Mouse (Mus musculus): ENCODE results near the gene Dnaaf5. TPM values are rescaled to one million over a fixed set of nuclear protein-coding genes. Genes with fewer than 3 reads are reported as not detected.

The Dnaaf5 gene
- polyA plus RNA-seq, 1 experiment from 2014 or later = 5.5 TPM

- Histone ChIP-seq H3K4me3 (no peak overlapping the region), H3K4me1 (peaks cover 23% of the 10 kb centered on the region), H3K27ac (no peak overlapping the region), H3K4me2 (no peak overlapping the region), H3K9ac (no peak overlapping the region), H3K9me3 (no peaks in the 10 kb centered on the region), H3K36me3 (peaks cover 52% of the 10 kb centered on the region), H3K27me3 (peaks cover 23% of the 10 kb centered on the region)
- ATAC-seq (ENCODE audit: insufficient number of reproducible peaks, low FRiP score, low TSS enrichment, low read depth) = 0 out of 2 replicates have a peak, but pooled peaks have one; percentile 40
- WGBS = 11% methylated on average over 10 of the region's 10 CpGs
Measured at GRCm38 (mm10) chr5:139174556-139175547, 24.8 kb downstream of the Dnaaf5 start.

DNA sequence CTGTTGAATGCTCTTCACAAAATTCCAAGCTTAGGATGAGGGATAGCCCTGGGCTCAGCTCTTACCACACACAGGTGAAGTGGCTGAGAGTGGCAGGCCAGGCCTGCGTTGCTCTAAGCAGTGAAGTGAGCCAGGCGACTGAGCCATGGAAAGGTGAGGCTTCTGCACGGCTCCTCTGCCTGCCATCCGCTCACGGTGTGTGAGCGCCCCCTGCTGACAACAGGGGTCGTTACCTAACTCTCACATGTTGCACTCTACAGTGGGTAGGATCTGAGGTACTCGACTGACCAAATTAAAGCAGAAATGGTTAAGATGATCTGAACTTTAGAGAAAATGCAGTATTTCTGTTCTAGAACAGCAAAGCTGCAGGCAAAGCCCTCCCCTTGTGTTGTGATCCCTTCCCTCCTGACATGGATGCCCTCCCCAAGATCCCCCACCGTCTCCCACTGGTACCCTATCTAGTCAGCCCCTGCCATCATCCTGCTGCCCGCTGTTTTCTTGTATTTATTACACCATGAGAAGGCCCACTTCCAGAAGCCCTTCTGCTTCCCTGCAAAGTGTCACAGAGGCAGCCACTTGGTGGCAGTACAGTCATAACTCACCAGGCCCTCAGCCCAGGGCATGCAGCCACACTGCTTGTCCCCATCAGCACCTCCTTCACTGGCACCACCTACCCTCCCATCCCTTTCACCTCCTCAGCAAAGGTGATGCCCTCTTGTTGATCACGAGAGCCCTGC is 29.0 kb downstream of the Dnaaf5 start:
- Histone ChIP-seq H3K9me3 (no peaks in the 10 kb centered on the region), H3K4me3 (no peak overlapping the region), H3K27me3 (peaks cover 15% of the 10 kb centered on the region), H3K27ac (no peak overlapping the region), H3K4me1 (peaks cover 19% of the 10 kb centered on the region), H3K9ac (no peak overlapping the region), H3K4me2 (no peak overlapping the region), H3K36me3 (peaks cover 63% of the 10 kb centered on the region)
- peak; percentile 44; the same call in 1 of the 2 replicates for ATAC-seq (ENCODE audit: insufficient number of reproducible peaks, low FRiP score, low TSS enrichment, low read depth)
- 25% methylated on average over 11 of the region's 11 CpGs for WGBS

DNA sequence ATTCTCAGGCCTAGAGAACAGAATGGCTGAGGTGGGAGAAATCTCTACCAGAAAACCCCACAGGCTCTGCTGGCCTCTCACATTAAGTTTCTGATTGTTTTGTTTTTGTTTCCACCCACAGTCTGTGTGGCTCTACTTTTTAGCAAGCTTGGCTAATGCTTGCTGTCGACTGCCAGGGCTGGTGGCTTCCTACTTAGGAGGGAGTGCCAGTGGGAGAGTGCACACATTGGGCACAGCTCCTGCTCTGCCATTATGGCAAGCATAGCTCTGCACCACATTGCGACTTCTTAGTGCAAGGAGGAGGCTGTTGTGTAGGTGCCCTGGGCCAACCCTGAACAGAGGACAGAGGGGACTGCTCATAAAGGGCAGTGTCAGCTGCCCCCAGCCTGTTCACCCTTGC is 33.1 kb downstream of the Dnaaf5 start:
- WGBS = 89% methylated on average over 2 of the region's 2 CpGs
- no peak for ATAC-seq (ENCODE audit: insufficient number of reproducible peaks, low FRiP score, low TSS enrichment, low read depth)
- Histone ChIP-seq H3K27me3 (no peaks in the 10 kb centered on the region), H3K9ac (no peak overlapping the region), H3K4me3 (no peak overlapping the region), H3K36me3 (peaks cover 84% of the 10 kb centered on the region), H3K27ac (no peak overlapping the region), H3K9me3 (no peaks in the 10 kb centered on the region), H3K4me1 (no peaks in the 10 kb centered on the region), H3K4me2 (no peak overlapping the region)

DNA sequence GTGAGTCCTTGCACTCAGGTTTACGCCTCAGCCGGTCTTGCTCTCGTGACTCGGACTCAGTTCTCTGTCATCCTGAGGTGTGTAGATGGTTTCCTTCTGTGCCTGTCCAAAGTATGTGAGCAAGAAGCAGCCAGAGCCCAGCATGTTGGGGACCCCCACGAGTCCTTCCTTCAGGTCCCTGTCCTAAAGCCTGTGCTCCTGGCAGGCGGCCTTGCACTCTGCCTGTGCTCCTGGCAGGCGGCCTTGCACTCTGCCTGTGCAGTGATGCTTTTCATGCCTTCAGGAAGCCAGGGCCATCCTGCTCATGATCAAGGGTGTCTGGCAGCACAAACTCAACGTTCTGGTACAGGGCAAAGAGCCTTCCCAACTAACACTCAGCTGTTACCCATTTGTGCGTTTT is 33.6 kb downstream of the Dnaaf5 start:
- Histone ChIP-seq H3K4me3 (no peak overlapping the region), H3K36me3 (peaks cover 81% of the 10 kb centered on the region), H3K27me3 (no peaks in the 10 kb centered on the region), H3K4me1 (no peaks in the 10 kb centered on the region), H3K4me2 (no peak overlapping the region), H3K9ac (no peak overlapping the region), H3K27ac (no peak overlapping the region), H3K9me3 (no peaks in the 10 kb centered on the region)
- WGBS = 91% methylated on average over 9 of the region's 9 CpGs
- ATAC-seq (ENCODE audit: insufficient number of reproducible peaks, low FRiP score, low TSS enrichment, low read depth) = no peak

GRCm38 (mm10) chr5:139184897-139185296 is 34.9 kb downstream of the Dnaaf5 start:
- Histone ChIP-seq H3K9me3 (no peaks in the 10 kb centered on the region), H3K4me2 (no peak overlapping the region), H3K36me3 (peaks cover 74% of the 10 kb centered on the region), H3K27ac (no peak overlapping the region), H3K4me3 (no peak overlapping the region), H3K9ac (no peak overlapping the region), H3K4me1 (no peaks in the 10 kb centered on the region), H3K27me3 (no peaks in the 10 kb centered on the region)
- 78% methylated on average over 4 of the region's 4 CpGs for WGBS
- ATAC-seq (ENCODE audit: insufficient number of reproducible peaks, low FRiP score, low TSS enrichment, low read depth) = no peak

DNA sequence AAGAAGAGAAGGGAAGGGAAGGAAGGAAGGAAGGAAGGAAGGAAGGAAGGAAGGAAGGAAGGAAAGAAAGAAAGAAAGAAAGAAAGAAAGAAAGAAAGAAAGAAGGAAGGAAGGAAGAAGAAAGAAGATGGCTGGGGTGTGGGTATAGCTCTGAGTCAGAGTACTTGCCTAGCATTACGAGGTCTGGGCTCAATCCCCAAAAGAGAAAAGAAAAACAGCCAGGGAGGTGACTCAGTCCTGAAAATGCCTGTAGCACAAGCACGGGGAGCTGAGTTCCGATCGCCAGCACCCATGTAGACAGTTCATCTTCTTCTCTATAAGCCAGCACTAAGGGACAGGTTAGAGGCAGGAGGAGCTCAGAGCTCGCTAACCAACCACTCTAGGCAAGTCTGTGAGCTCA is 39.7 kb downstream of the Dnaaf5 start:
- no peak for ATAC-seq (ENCODE audit: insufficient number of reproducible peaks, low FRiP score, low TSS enrichment, low read depth)
- WGBS = 89% methylated on average over 5 of the region's 5 CpGs
- H3K36me3 ChIP-seq = peaks cover 27% of the 10 kb centered on the region
- H3K9me3 ChIP-seq = no peaks in the 10 kb centered on the region
- no peaks in the 10 kb centered on the region for H3K4me1 ChIP-seq
- H3K27me3 ChIP-seq = no peaks in the 10 kb centered on the region
- H3K27ac ChIP-seq = no peak overlapping the region
- H3K9ac ChIP-seq = no peak overlapping the region
- no peak overlapping the region for H3K4me2 ChIP-seq
- H3K4me3 ChIP-seq = no peak overlapping the region

DNA sequence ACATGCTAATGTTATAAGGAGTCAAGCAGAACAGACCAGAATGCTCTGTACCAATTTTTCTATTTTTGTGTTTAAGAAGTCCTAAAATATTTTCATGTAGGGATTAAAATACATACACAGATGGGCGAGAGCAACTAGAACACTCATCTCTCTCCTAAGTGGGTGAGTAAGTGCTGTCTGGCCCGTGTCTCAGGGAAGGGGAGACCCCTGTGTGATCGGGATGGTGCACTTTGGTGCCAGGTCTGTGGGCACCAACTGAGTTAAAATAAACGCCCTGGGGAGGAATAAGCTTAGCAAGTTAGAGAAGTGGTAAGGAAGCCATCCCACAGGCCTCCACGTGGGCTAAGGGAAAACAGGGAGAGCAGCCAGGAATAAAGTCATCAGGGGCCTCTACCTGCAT is 40.9 kb downstream of the Dnaaf5 start:
- H3K4me3 ChIP-seq = no peak overlapping the region
- peaks cover 16% of the 10 kb centered on the region for H3K36me3 ChIP-seq
- H3K4me2 ChIP-seq = no peak overlapping the region
- no peaks in the 10 kb centered on the region for H3K9me3 ChIP-seq
- no peak overlapping the region for H3K9ac ChIP-seq
- 60% methylated on average over 5 of the region's 5 CpGs for WGBS
- no peak overlapping the region for H3K27ac ChIP-seq
- no peaks in the 10 kb centered on the region for H3K4me1 ChIP-seq
- no peak for ATAC-seq (ENCODE audit: insufficient number of reproducible peaks, low FRiP score, low TSS enrichment, low read depth)
- no peaks in the 10 kb centered on the region for H3K27me3 ChIP-seq

DNA sequence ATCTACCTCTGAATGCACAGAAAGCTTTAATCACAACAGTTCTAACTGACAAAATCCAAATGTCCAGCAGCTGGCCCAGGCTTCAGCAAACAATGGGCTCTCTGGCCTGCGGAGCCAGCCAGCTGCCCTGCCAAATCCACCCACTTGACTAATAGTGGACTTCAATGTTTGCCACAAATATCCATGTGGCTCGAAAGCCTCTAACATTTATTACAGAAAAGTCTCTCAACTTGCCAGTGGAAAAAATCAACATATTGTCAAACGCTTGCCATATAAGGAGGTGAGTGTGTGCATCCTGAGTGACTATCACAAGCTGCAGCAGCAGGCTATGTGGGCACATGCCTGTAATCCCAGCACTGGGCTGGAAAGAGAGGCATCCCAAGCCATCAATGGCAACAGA is 48.8 kb downstream of the Dnaaf5 start:
- no peaks in the 10 kb centered on the region for H3K9me3 ChIP-seq
- no peak overlapping the region for H3K9ac ChIP-seq
- no peak for ATAC-seq (ENCODE audit: insufficient number of reproducible peaks, low FRiP score, low TSS enrichment, low read depth)
- 0 out of 2 replicates have a peak overlapping the region, but pooled peaks have one; percentile 7 for H3K27ac ChIP-seq
- H3K27me3 ChIP-seq = no peaks in the 10 kb centered on the region
- no peaks in the 10 kb centered on the region for H3K36me3 ChIP-seq
- H3K4me1 ChIP-seq = peaks cover 27% of the 10 kb centered on the region
- H3K4me2 ChIP-seq = no peak overlapping the region
- H3K4me3 ChIP-seq = no peak overlapping the region
- WGBS = 86% methylated on average over 3 of the region's 3 CpGs

DNA sequence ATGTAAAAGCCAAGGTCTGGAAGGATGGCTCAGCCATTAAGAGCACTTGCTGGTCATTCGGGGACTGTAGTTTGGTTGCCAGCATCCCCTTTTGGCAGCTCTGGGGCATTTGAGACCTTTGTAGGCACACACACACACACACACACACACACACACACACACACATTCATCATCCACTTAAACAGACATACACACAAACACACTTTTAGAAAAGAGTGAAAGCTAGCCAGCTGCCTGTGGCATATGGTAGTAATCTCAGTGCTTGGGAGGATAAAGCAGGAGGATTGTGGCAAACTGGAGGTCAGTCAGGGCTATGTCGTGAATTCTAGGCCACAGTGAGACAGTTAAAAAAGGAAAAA is 49.6 kb downstream of the Dnaaf5 start:
- WGBS = 41% methylated on average over 2 of the region's 2 CpGs
- no peak for ATAC-seq (ENCODE audit: insufficient number of reproducible peaks, low FRiP score, low TSS enrichment, low read depth)
- peaks cover 27% of the 10 kb centered on the region for H3K4me1 ChIP-seq
- peak overlapping the region; percentile 96 for H3K4me3 ChIP-seq
- H3K27me3 ChIP-seq = no peaks in the 10 kb centered on the region
- H3K9me3 ChIP-seq = no peaks in the 10 kb centered on the region
- peak overlapping the region; percentile 86 for H3K4me2 ChIP-seq
- H3K27ac ChIP-seq = peak overlapping the region; percentile 94
- H3K36me3 ChIP-seq = no peaks in the 10 kb centered on the region
- peak overlapping the region; percentile 47 for H3K9ac ChIP-seq

GRCm38 (mm10) chr5:139199995-139200769 is 50.2 kb downstream of the Dnaaf5 start, which contains the start of gene Sun1:
Sun1 (plus strand) TSS chr5:139200637.
- Histone ChIP-seq H3K9ac (peak within 1 kb of the TSS; percentile 78), H3K4me2 (peak within 1 kb of the TSS; percentile 86), H3K4me3 (peak within 1 kb of the TSS; percentile 96), H3K27ac (peak within 1 kb of the TSS; percentile 94), H3K27me3 (no peaks in the 10 kb centered on the region), H3K9me3 (no peaks in the 10 kb centered on the region), H3K4me1 (peaks cover 30% of the 10 kb centered on the region), H3K36me3 (no peaks in the 10 kb centered on the region)
- peak; percentile 98 for ATAC-seq (ENCODE audit: insufficient number of reproducible peaks, low FRiP score, low TSS enrichment, low read depth)
- WGBS = under 1% methylated on average over 64 of the region's 64 CpGs

- no peak for ATAC-seq (ENCODE audit: insufficient number of reproducible peaks, low FRiP score, low TSS enrichment, low read depth)
- no peaks in the 10 kb centered on the region for H3K27me3 ChIP-seq
- peak overlapping the region; percentile 78 for H3K9ac ChIP-seq
- H3K4me3 ChIP-seq = peak overlapping the region; percentile 96
- no peaks in the 10 kb centered on the region for H3K36me3 ChIP-seq
- H3K9me3 ChIP-seq = no peaks in the 10 kb centered on the region
- peak overlapping the region; percentile 72 for H3K27ac ChIP-seq
- H3K4me2 ChIP-seq = peak overlapping the region; percentile 86
- H3K4me1 ChIP-seq = peaks cover 30% of the 10 kb centered on the region
- WGBS = under 1% methylated on average over 57 of the region's 57 CpGs
Measured at GRCm38 (mm10) chr5:139200770-139201569, 50.9 kb downstream of the Dnaaf5 start.

Data from limb, embryonic 15.5 days (tissue).